Mouse (Mus musculus) cerebellum, adult 2 months (tissue): ENCODE data around the gene Nfs1. TPM values are rescaled to one million over a fixed set of nuclear protein-coding genes. Genes with fewer than 3 reads are reported as not detected.
"Not testable (repeated sequence)": the region's sequence is repeated elsewhere in the genome, so short reads cannot be mapped to it uniquely, and the experiment has no call there.

Source experiments
- DNase-seq, 2 experiments: peaks; one replicate each; pipeline ENCODE4 v3.0.0; 2021
- H3K27ac ChIP-seq: fragments of 200-500 bp; 2 replicates; pipeline ENCODE4 v1.5.1; 2012; ENCODE audit warnings: low read length, control low read depth, inconsistent platforms; ENCODE audit not compliant: insufficient read depth
- H3K27me3 ChIP-seq: fragments of 200-500 bp; 2 replicates; pipeline ENCODE4 v1.6.1; 2012; ENCODE audit warnings: inconsistent platforms, mild to moderate bottlenecking, low read length, moderate library complexity; ENCODE audit not compliant: control insufficient read depth, insufficient read depth
- H3K4me1 ChIP-seq: fragments of 200-500 bp; 2 replicates; pipeline ENCODE4 v1.6.1; 2011; ENCODE audit warnings: low read length; ENCODE audit not compliant: control insufficient read depth, insufficient read depth
- H3K4me3 ChIP-seq: fragments of 200-500 bp; replicated peaks from 2 replicates; pipeline ENCODE3; 2011; ENCODE audit warnings: mild to moderate bottlenecking, low read depth, low read length, control low read depth; ENCODE audit not compliant: insufficient read depth
- CTCF ChIP-seq: fragments of 200-500 bp; IDR thresholded peaks from 2 replicates; pipeline ENCODE4 v1.5.1; 2011; ENCODE audit warnings: low read depth, mild to moderate bottlenecking, control low read depth, low read length, moderate library complexity, borderline replicate concordance; ENCODE audit not compliant: insufficient read depth
- POLR2A ChIP-seq: fragments of 200-500 bp; IDR thresholded peaks from 2 replicates; pipeline ENCODE4 v1.6.1; 2011; ENCODE audit warnings: low read length, control low read depth, borderline replicate concordance; ENCODE audit not compliant: insufficient read depth
- WGBS: fragments of 180-500 bp; shearing (Covaris S2); methylation state at CpG from one replicate; pipeline ENCODE4 v1.1.7; 2018; 5-methylcytosine and 5-hydroxymethylcytosine counted together
- polyA plus RNA-seq: library from polyadenylated mRNA; depleted of rRNA; stranded (reverse); fragments of >200 nt; gene quantifications from 2 replicates; pipeline ENCODE4 v1.2.3, GENCODE M21; 2012; rRNA removed

Gene Nfs1
- 67.5 and 71.7 TPM in 2 replicates for polyA plus RNA-seq

DNA sequence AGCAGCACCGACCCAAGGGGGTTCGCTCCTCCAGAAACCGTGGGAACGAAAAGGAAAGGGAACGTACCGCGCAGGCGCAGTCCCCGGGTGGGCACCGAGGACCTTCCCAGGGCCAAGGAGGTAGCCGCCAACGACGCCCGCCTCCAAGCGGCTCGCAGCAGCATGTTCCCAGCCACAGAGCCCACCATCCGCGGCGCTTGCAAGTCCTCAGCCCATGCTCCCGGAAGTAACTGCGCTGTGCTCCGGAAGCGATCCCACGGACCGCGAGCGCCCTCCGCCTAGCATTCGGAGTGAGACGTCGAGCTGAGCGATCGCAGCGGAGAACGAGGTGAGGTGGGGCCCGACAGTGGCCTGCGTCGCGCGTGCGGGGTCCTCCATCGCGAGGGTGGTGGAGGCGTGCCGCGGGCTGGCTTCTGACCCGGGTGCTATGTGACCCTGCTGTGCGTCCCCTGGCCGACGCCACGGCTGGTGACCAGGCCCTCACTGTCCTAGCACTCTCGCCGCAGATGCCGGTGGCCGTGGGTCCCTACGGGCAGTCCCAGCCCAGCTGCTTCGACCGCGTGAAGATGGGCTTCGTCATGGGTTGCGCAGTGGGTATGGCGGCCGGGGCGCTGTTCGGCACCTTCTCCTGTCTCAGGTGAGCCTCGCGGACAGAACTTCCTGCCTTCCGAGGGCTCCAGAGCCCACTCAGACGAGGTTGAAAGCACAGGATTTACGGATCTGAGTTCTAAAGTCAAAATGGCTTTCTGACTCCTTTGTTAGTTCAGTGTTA is at the start of gene Nfs1, which contains the start of gene Romo1:
Nfs1 (minus strand) TSS at position 234 of the 772 bp plus-strand sequence.
Romo1 (plus strand) TSS at position 87 of the 772 bp plus-strand sequence.
- under 1% methylated on average over 70 of the region's 70 CpGs for WGBS
- TF ChIP-seq POLR2A (peak; percentile 70; the same call in 1 of the 2 replicates), CTCF (peak; percentile 9; the same call in 1 of the 2 replicates)
- Histone ChIP-seq H3K27ac (peak within 1 kb of the TSS; percentile 54; the same call in 1 of the 2 replicates), H3K4me3 (peak within 1 kb of the TSS; percentile 85), H3K27me3 (no peaks in the 10 kb centered on the region), H3K4me1 (no peaks in the 10 kb centered on the region)
- DNase-seq: peak; percentile 88 to 91

DNA sequence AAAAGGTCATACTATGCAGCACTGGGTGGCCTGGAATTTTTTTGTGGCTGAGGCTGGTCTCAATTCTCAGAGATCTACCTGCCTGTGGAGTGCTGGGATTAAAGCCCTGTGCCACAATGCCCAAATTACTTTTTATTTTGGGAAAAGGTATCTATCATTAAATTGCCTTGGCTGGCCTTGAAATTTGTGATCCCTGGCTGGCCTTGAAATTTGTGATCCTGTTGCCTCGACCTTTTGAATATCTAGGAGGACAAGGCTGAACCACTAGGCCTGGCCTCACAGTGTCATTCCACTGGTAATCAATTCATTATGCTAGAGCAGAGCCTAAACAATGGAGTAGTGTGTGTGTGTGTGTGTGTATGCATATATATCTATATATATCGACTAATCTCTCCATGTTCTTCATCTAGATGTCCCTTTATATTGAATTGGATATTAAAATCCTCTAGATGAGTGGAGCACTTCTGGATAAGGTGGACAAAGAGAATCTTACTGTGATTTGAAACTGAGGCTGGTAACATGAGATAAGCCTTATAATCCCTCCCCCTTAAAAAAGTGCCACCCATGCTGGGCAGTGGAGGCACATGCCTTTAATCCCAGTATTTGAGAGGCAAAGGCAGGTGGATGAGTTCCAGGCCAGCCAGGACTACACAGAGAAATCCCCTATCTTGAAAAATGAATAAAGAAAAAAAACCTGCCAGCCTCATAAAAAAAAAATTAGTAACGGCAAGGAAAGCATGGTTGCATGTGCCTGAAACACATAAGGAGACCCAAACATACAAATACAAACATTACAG is 49.3 kb upstream of the Nfs1 start:
- no peak for TF ChIP-seq POLR2A
- TF ChIP-seq CTCF: no peak
- no peaks in the 10 kb centered on the region for H3K27me3 ChIP-seq
- no peaks in the 10 kb centered on the region; the same call in 1 of the 2 replicates for H3K4me1 ChIP-seq
- no peak overlapping the region for H3K27ac ChIP-seq
- DNase-seq: no peak
- no peak overlapping the region for H3K4me3 ChIP-seq
- WGBS: 83% methylated on average over 3 of the region's 3 CpGs

DNA sequence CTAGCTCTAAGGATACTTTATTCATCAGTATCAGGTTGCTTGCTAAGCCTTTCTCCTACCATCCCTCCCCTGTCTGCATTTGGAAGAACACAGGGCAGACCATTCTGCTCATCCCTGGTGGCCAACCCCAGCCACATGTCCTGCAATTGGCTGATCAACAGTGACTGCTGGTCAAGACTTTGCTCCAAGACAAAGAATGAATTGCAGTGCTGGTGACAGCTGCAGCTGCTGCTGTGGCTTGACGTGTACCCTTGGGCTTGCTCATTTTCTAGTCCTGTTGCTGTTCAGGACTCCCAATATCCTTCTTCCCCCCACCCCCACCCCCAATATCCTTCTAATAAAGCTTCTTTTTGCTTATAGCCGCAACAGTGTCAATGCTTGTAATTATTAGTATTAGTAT is 48.1 kb upstream of the Nfs1 start:
- no peaks in the 10 kb centered on the region for H3K27me3 ChIP-seq
- no peak for DNase-seq
- H3K4me3 ChIP-seq: no peak overlapping the region
- WGBS: 75% methylated on average over 2 of the region's 2 CpGs
- TF ChIP-seq CTCF (no peak), POLR2A (no peak)
- H3K27ac ChIP-seq: no peak overlapping the region
- no peaks in the 10 kb centered on the region; the same call in 1 of the 2 replicates for H3K4me1 ChIP-seq

DNA sequence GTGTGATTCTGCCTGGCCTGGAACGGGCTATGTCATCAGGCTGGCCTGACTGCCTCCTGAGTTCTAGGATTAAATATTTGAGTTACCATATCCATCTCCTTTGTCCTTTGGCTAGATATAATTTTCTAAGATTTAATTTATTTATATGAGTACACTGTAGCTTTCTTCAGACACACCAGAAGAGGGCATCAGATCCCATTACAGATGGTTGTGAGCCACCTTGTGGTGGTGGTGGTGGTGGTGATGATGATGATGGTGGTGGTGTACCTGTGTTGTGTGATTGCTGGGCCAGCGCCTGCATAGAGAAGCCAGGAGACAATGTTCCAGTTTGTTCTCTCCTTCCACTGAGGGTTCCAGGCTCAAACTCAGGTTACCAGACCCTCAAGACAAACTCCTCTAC is 47.6 kb upstream of the Nfs1 start:
- Histone ChIP-seq H3K27ac (no peak overlapping the region), H3K4me1 (no peaks in the 10 kb centered on the region; the same call in 1 of the 2 replicates), H3K4me3 (no peak overlapping the region), H3K27me3 (no peaks in the 10 kb centered on the region)
- DNase-seq: no peak
- TF ChIP-seq CTCF: 0 out of 2 replicates have a peak, but pooled peaks have one; percentile 1
- TF ChIP-seq POLR2A: no peak
- 97% methylated on average over 2 of the region's 2 CpGs for WGBS

DNA sequence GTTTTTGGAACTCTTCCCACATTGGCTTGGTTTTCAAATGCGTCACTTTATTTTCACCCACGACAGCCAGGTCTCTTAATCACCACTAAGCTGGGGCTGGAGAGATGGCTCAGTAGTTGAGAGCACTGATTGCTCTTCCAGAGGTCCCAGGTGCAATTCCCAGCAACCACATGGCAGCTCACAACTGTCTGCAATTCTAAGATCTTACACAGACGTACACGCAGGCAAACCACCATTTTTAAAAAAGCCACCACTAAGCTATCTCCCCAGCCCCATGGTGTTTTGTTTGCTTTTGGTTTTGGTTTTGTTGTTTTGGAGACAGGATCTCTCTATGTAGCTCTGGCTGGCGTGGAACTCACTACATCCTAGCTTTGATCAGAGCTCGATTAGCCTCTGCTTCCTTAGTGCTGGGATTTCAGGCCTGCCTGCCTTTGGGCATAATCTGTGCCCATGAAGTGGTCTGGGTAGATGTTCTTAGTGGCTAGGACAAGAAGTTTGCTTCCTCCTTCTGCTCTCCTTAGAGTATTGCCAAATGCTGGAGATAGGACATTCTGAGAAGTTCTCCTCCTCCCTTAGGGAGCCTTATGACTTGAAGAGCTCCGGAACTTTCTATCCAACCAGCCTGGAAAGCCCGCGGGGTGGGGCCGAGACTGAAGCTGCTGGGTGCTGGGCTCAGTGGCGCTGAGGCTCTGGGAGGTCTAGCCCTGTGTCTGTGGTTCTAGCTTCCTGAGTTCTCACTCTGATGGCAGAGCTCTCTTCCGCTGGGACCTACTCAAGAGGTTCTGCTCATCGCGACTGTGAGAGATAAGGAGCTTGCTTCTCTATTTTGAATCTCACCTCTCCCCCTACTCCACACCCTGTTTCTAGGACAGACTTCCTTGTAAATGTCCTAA is 46.3 kb upstream of the Nfs1 start:
- TF ChIP-seq POLR2A (no peak), CTCF (no peak)
- WGBS: 80% methylated on average over 14 of the region's 14 CpGs

DNA sequence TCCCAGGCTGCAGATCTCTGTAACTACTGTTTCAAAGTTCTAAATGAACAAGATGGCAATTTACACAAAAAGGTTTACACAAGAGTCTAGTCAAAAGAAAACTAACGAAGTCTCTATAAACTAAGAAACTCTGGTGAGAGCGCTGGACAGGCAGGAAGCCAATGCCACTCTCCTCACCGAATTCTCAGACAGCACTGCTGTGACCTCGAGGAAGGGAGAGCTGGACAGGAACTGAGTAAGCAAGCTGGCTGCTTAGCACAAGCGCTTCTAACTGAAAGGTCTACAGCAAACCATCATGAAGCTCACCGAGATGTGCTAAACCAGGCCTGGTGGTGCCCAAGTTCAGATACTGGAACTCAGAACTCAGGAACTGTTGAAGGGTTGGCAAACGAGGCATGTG is 45.3 kb upstream of the Nfs1 start:
- H3K27me3 ChIP-seq, H3K27ac ChIP-seq, DNase-seq, H3K4me1 ChIP-seq, H3K4me3 ChIP-seq: not testable (repeated sequence)
- WGBS: 82% methylated on average over 7 of the region's 7 CpGs

More for the DNA sequence above, 46.3 kb upstream of the Nfs1 start:
- H3K27me3 ChIP-seq: no peaks in the 10 kb centered on the region
- no peaks in the 10 kb centered on the region for H3K4me1 ChIP-seq
- no peak overlapping the region for H3K27ac ChIP-seq
- no peak overlapping the region for H3K4me3 ChIP-seq
- no peak for DNase-seq

DNA sequence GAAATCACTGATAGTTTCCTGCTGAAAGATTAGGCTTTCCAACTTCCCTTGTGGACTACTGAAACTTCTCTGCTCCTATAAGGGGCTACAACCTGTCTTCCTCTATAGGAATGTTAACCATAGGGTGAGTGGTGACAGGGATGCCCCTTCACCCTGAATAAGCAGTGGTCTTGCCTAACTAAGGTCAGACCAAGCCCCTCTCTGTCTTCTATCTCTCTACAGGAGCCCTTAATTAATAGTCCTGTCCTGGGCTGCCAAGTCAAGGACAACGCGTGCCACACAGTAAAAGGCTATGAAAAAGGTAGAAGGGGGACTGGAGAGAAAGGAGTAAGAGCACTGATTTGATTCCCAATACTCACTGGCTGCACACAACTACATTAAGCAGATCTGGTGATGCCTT is 37.6 kb upstream of the Nfs1 start:
- no peak overlapping the region for H3K4me3 ChIP-seq
- no peak for DNase-seq
- peaks cover 10% of the 10 kb centered on the region; the same call in 1 of the 2 replicates for H3K4me1 ChIP-seq
- peak overlapping the region; percentile 68 for H3K27ac ChIP-seq
- TF ChIP-seq CTCF (no peak), POLR2A (no peak)
- H3K27me3 ChIP-seq: no peaks in the 10 kb centered on the region
- 16% methylated on average over 2 of the region's 2 CpGs for WGBS
